Mouse (Mus musculus): Measurements from ENCODE around the gene Glis2. TPM values are rescaled to one million over a fixed set of nuclear protein-coding genes. Genes with fewer than 3 reads are reported as not detected.
A peak's percentile ranks its signal among the peaks of the same experiment; 100 is the strongest.

Gene Glis2
- total RNA-seq, 1 experiment from 2014 or later = 1.7 TPM

DNA sequence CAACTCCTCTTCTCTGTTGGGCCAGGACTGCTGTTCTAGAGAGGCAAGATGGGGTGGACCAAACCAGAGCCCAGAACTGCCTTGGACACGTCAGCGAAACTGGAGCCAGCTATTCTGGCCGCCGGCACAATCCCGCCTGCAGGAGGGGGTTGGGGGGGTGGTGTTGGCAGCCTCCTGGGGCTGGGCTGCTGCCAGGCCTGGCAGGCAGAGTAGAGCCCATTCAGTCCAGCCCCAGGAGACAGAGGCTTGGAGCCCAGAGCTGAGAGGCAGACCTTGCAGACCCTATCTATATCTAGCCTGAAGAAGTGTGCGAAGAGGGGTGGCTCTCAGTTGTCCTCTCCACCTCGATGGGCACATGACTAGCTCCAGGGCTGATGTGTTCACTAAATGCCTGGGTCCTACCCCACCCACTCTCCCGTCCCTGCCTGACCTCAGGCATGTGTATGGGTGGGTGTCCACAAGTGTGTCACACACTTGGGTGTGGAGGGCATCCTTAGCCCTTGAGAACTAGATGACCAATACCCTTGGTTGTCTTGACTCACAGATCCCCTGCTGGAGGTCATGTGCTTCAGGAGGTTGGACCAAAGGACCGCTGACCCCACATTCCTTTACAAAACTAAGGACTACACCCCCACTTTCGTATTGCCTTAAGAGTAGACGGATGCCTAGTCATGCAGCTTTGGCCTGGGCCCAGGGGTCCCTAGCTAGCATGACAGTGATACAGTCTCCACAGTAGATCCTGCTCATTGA is 49.3 kb downstream of the Glis2 start:
- no peak for ATAC-seq (replicated peaks in 1 of 2; ENCODE audit: insufficient read depth in 1 of 2, low FRiP score in 2 of 2, low TSS enrichment in 1 of 2, low read depth in 1 of 2, poor library complexity in 2 of 2, severe bottlenecking in 2 of 2)

DNA sequence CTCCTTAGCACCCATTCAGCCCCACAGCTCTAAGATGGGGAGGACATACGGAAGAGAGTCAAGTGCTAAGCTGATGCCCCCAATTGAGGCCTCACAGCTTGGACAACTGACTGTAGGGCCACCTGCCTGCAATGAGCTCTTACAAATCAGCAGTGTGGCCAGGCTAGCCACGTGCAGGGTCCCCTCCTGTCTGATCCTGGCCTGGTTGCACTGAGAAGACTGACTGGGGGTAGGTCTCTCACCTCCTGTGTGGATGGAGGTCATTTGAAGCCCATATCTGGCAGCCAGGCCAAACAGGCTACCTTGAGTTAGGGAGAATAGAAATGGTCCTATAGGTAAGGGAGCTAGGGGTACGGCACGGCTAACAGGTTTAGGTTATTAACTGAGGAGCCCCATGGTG is 51.4 kb downstream of the Glis2 start:
- ATAC-seq (replicated peaks in 1 of 2; ENCODE audit: insufficient read depth in 1 of 2, low FRiP score in 2 of 2, low TSS enrichment in 1 of 2, low read depth in 1 of 2, poor library complexity in 2 of 2, severe bottlenecking in 2 of 2) = no peak

DNA sequence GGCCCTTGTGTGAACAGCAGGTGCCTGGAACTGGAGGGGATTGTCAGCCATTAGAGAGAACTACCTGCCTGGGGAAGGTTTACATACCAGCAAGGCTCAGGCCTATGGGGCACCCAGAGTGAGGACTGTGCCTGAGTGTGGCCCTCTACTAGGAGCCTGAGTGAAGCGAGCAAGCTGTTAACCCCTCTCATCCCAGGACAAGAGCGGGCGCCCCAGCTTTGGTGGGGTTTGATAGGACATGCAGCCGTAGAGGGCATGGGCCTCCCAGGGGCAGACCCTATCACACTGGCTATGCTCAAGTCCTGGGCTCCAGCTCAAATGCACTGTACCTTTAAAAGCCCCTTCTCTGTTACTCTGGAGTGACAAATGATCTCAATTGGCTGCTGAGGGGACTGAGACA is 52.3 kb downstream of the Glis2 start:
- no peak for ATAC-seq (replicated peaks in 1 of 2; ENCODE audit: insufficient read depth in 1 of 2, low FRiP score in 2 of 2, low TSS enrichment in 1 of 2, low read depth in 1 of 2, poor library complexity in 2 of 2, severe bottlenecking in 2 of 2)

DNA sequence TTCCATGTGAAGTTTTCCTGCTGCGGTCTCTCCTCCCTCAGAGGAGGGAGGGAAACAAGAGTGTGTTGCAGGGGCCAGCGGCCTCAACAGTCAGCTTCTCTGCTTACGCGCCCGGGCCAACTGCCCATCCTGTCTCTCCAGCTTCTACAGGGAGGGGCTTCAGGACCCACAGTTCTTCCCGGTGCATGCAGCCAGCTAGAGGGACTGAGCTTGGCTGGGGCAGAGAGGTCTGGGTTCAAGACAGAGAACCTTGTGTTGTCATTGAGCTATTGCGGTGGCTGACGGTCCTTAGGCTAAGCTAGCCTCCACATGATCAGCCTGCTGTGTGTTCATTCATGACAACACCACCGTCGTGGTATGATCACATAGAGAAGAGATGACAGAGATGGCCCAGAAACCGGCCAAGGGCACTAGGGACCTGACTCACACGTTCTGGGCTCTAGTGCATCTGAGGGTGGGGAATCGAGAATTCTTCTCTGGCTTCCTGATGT is 53.2 kb downstream of the Glis2 start:
- ATAC-seq (replicated peaks in 1 of 2; ENCODE audit: insufficient read depth in 1 of 2, low FRiP score in 2 of 2, low TSS enrichment in 1 of 2, low read depth in 1 of 2, poor library complexity in 2 of 2, severe bottlenecking in 2 of 2) = no peak

DNA sequence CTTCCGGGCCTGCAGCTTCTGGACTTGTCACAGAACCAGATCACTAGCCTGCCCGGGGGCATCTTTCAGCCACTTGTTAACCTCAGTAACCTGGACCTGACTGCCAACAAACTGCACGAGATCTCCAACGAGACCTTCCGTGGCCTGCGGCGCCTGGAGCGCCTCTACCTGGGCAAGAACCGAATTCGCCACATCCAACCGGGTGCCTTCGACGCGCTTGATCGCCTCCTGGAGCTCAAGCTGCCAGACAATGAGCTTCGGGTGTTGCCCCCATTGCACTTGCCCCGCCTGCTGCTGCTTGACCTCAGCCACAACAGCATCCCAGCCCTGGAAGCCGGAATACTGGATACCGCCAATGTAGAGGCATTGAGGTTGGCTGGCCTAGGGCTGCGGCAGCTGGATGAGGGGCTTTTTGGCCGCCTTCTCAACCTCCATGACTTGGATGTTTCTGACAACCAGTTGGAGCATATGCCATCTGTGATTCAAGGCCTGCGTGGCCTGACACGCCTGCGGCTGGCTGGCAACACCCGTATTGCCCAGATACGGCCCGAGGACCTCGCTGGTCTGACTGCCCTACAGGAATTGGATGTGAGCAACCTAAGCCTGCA is 54.0 kb downstream of the Glis2 start:
- ATAC-seq (replicated peaks in 1 of 2; ENCODE audit: insufficient read depth in 1 of 2, low FRiP score in 2 of 2, low TSS enrichment in 1 of 2, low read depth in 1 of 2, poor library complexity in 2 of 2, severe bottlenecking in 2 of 2) = no peak

DNA sequence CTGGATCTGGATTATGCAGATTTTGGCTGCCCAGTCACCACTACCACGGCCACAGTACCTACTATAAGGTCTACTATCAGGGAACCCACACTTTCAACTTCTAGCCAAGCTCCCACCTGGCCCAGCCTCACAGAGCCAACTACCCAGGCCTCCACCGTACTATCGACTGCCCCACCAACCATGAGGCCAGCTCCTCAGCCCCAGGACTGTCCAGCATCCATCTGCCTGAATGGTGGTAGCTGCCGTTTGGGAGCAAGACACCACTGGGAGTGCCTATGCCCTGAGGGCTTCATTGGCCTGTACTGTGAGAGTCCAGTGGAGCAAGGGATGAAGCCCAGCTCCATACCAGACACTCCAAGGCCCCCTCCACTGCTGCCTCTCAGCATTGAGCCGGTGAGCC is 54.7 kb downstream of the Glis2 start:
- no peak for ATAC-seq (replicated peaks in 1 of 2; ENCODE audit: insufficient read depth in 1 of 2, low FRiP score in 2 of 2, low TSS enrichment in 1 of 2, low read depth in 1 of 2, poor library complexity in 2 of 2, severe bottlenecking in 2 of 2)

DNA sequence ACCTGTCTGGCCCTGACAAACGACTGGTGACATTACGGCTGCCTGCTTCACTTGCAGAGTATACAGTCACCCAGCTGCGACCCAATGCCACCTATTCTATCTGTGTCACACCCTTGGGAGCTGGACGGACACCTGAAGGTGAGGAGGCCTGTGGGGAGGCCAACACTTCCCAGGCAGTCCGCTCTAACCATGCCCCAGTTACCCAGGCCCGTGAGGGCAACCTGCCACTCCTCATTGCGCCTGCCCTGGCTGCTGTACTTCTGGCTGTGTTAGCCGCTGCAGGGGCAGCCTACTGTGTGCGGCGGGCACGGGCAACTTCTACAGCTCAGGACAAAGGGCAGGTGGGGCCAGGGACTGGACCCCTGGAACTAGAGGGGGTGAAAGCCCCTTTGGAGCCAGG is 55.2 kb downstream of the Glis2 start:
- no peak for ATAC-seq (replicated peaks in 1 of 2; ENCODE audit: insufficient read depth in 1 of 2, low FRiP score in 2 of 2, low TSS enrichment in 1 of 2, low read depth in 1 of 2, poor library complexity in 2 of 2, severe bottlenecking in 2 of 2)

DNA sequence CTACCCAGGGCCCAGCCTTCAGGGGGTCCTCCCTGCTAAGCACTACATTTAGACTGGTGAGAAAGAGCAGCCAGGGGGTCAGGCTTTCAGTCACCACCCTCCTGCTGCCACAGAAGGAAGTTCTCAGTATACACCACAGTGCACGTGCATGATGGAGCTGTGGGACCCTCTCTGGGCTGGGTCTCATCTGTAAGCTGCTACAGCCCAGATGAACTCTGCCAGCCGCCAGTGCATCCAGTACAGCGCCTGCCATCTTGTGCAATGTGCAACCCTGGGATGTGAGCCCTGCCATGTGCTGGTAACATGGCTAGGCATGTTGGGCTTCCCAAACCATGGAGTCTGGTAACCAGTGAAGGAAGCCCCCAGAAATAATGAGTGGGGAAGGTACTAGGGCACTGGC is 55.6 kb downstream of the Glis2 start:
- no peak for ATAC-seq (replicated peaks in 1 of 2; ENCODE audit: insufficient read depth in 1 of 2, low FRiP score in 2 of 2, low TSS enrichment in 1 of 2, low read depth in 1 of 2, poor library complexity in 2 of 2, severe bottlenecking in 2 of 2)

DNA sequence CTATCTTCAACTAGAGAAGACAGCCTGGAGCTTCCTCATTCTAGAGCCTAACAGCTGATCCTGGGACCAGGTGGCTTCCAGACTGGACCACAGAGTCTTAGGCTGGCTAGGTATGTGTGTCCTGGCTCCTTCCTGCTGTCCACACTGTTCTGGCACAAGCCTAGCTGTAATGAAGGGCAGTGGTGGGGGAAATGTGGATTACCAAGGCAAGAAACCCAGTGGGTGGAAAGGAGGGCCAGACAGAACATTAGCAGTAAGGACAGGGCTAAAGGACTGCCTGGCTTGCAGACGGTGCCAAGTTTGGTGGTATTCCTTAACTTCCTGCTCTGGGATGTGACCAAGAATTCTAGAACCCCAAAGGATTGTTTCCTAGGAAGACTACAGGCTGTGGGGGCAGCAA is 56.6 kb downstream of the Glis2 start:
- no peak for ATAC-seq (replicated peaks in 1 of 2; ENCODE audit: insufficient read depth in 1 of 2, low FRiP score in 2 of 2, low TSS enrichment in 1 of 2, low read depth in 1 of 2, poor library complexity in 2 of 2, severe bottlenecking in 2 of 2)

DNA sequence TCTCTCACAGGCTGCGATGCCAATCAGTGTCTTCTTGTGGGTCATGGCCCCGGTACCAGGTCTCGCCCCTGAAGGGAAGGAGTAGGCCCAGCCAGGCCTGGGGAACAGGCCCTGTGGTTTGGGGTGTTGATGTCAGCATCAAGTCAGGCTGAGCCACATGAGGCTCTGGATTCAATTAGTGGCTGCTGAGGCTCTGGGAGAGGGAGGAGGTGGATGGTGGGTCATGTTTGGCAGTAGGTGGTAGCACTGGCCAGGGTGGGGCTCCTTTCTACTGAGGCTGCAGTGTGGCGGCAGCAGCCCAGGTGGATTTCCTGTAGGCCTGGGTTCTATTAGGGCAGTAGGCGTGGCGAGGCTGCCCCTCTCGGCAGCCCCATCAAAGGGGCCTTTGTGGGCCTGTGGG is 57.1 kb downstream of the Glis2 start:
- ATAC-seq (replicated peaks in 1 of 2; ENCODE audit: insufficient read depth in 1 of 2, low FRiP score in 2 of 2, low TSS enrichment in 1 of 2, low read depth in 1 of 2, poor library complexity in 2 of 2, severe bottlenecking in 2 of 2) = no peak

DNA sequence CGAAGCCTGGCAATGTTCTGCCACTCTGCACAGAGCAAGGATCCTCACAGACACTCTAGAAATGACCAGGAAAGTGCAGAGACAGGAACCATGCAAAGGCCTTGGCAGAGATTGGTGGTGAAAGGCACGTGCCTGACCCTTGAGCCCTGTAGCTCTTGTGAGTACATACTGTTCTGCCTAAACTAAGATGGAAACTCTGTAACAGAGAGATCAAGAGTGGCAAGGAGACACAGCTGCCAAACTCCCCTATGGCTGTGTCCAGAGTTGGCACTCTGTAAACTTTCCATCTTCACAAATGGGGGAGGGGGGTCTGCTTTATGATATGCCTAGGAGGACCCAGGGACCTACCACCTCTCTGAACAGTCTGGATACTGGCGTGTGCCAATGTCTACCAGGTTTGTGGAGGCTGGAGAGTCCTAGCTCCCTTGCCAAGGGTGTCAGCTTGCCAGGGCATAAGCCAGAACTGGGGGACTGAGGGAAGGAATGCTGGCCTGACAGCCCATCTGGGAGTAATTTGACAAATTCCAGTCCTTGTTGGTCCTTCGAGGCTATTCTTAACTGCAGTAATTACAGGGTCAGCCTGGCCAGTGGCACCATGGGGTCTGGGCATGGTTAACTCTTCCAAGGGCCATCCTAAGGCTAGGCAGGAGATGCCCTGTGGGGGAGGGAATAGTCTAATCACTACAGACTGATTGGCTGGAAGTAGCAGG is 58.3 kb downstream of the Glis2 start:
- no peak for ATAC-seq (replicated peaks in 1 of 2; ENCODE audit: insufficient read depth in 1 of 2, low FRiP score in 2 of 2, low TSS enrichment in 1 of 2, low read depth in 1 of 2, poor library complexity in 2 of 2, severe bottlenecking in 2 of 2)

DNA sequence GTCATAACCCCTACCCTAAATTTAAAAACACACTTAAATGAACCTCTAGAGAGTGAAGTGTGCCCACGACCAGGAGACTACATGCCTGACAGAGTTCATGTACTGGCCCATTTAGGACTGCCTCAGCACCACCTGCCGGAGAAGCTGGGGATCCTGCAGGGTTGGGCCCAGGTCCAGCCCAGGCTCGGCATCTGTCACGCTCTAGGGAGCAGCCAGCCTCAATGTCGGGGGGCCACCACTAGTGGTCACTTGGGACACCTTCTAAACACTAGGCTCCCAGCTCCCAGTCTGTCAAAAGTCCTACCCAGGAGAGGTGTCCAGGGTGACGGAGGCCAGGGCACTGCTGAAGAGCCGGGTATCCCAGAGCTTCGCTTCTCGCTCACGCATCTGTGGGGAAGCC is 60.2 kb downstream of the Glis2 start:
- ATAC-seq (replicated peaks in 1 of 2; ENCODE audit: insufficient read depth in 1 of 2, low FRiP score in 2 of 2, low TSS enrichment in 1 of 2, low read depth in 1 of 2, poor library complexity in 2 of 2, severe bottlenecking in 2 of 2) = no peak

DNA sequence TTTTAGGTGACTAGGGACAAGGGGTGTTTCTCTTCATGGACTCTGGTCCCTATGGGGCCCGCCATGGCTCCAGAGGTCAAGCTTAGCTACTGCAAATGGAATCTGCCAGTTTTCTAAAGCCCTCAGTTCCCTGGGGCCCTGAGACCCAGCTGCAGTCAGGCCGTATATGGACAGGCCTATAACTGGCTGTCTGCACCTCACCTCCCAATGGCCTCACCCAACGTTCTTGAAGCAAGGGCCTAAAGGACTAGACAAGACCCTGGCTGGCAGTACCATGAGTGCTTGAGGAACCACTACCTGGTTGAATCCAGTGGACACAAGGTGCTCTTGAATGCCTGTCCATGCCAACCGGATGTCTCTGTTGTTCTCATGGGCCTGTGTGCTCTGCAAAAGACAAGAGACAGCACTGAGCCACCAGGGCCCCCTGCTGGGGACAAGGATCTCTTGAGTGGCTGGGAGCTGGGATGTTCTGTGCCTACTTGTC is 60.8 kb downstream of the Glis2 start:
- no peak for ATAC-seq (replicated peaks in 1 of 2; ENCODE audit: insufficient read depth in 1 of 2, low FRiP score in 2 of 2, low TSS enrichment in 1 of 2, low read depth in 1 of 2, poor library complexity in 2 of 2, severe bottlenecking in 2 of 2)

DNA sequence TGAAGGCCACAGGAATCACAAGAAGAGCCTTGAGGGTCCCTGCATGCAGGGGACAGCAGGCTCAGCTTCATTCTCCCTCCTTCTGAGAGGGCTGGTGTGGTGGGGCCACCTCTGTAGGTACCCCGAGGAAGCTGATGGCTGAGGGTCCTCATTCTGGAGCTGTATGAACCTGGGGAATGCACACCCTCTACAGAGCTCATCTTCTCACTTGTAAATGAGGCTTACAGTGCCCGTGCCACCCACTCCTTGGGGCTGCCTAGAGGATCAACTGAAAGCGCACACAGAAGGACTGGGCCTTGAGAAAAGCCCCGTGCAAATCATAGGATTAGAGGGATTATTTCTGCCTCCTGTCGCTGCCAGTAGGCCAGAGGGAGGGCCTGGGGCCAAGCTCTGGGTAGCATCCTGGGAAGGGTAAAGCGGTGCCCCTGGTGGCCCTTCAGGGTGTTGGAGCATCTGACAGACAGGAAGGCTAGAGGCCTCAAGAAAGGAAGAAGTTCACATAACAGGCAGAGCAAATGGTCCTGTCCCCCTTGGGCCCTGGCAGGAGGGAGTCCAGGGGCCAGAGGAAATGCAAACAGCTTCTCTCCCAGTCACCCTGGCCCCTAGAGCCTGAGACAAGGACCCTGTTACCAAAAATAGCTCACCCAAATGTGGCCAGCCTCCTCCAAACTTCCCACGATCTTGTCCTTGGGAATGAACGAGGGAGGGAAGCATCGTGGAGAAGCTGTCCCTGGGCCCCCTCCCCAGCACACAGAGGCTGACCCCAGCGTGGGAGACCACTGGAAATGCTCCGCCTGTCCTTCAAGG is 61.5 kb downstream of the Glis2 start:
- ATAC-seq (replicated peaks in 1 of 2; ENCODE audit: insufficient read depth in 1 of 2, low FRiP score in 2 of 2, low TSS enrichment in 1 of 2, low read depth in 1 of 2, poor library complexity in 2 of 2, severe bottlenecking in 2 of 2) = peak; percentile 46 to 58; a peak in 1 of 4 replicates

DNA sequence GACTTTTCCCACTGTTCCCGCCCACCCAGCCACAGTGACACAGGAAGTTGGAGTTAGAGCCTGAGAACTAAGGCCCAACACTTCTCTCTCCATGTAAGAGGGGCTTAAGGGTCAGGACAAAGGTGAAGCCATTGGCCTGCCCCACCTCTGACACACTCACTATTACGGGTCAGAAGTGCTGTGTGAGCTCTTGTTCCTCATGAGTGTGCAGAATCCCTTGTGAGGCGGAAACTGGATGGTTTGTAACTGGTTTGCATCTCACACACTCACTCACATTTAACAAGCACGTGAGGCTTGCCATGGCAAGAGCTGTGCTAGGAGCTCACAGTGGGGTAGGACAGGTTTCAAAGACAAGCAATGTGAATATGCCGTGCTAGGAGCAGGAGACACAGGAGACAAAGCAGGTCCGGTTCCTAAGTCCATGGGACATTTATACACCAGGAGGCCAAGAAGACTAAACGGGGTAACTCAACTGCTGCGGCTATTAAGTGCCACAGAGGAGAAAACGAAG is 62.1 kb downstream of the Glis2 start:
- no peak for ATAC-seq (replicated peaks in 1 of 2; ENCODE audit: insufficient read depth in 1 of 2, low FRiP score in 2 of 2, low TSS enrichment in 1 of 2, low read depth in 1 of 2, poor library complexity in 2 of 2, severe bottlenecking in 2 of 2)

DNA sequence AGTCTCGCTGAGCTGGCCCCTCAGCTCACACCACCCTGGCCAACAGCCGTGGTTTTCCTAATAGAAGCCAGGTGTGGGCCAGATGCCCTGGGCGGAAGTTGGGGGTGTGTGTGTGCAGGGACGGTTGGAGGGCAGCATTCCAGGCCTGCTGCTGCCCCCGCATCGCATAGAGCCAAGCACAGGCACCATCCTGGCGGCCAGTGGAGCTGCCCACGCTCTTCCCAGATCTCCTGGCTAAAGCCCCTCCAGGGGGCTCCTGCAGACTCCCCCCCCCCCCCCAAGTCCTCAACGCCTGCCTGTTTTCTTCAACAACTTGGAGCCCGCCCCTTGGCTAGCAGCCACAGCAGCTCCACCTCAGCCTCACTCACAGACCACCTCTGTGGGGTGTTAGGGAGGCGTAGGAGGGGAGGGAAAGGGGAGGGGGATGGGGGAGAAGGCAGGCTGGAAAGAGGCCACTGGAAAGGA is 64.3 kb downstream of the Glis2 start:
- peak; percentile 50 to 53; a peak in 3 of 4 replicates for ATAC-seq (replicated peaks in 1 of 2; ENCODE audit: insufficient read depth in 1 of 2, low FRiP score in 2 of 2, low TSS enrichment in 1 of 2, low read depth in 1 of 2, poor library complexity in 2 of 2, severe bottlenecking in 2 of 2)

DNA sequence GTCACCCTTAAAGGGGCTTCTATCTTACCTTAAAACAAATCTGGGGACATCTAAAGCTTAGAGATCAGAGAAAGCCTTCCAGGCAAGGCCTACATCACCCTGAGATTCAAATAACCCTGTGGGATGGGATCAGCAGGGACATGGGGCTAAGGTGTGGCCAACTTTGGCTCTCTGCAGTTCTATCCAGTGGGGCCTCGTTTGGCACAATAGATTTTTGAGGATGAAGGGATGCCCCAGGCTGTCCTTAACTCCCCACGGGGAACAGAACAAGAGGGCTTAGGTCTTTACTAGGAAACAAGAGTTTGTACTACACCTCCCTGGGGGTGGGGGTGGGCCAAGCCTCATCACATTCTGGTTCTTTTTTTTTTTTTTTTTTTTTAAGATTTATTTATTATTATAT is 64.8 kb downstream of the Glis2 start:
- no peak for ATAC-seq (replicated peaks in 1 of 2; ENCODE audit: insufficient read depth in 1 of 2, low FRiP score in 2 of 2, low TSS enrichment in 1 of 2, low read depth in 1 of 2, poor library complexity in 2 of 2, severe bottlenecking in 2 of 2)

Measured in hematopoietic stem cell, adult 5-6 weeks (primary cell).